Comparison of ENCODE assay signal across 23 mouse cellular contexts in the genomic region with DNA sequence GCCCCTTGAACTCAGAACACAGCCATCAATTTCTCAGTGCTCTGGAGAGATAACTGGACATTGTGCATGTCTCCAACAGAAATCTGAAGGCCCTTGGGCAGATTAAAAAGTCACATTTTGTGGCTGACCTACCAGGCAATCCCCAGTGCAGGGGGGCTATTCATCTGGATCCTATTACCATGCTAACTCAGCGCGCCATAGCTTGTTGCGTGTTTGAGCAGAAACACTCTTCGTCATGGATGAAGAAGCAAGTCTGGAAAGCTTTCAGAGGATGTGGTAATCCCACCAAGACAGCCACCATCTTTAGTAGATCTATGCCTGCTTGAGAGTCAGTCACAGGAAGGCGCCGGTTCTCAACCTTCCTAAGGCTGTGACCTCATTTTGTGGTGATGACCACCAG.
A peak's percentile ranks its signal among the peaks of the same experiment; 100 is the strongest.
DNase-seq lines count a peak whose midpoint lies in the region; ATAC-seq and TF ChIP-seq lines count a peak whose summit lies in the region.
"Had no signal": no experiment of that assay in that cellular context is flagged by ENCODE, and none has a peak within 500 bp of the region (broad histone marks: within the 10 kb centered on the region; RNA-seq: fewer than 3 reads in every experiment).

No protein-coding gene starts in this region.

- peak; percentile 40 for DNase-seq in embryonic facial prominence, embryonic 10.5 days (ENCODE audit: low spot score)
- peak; percentile 71 for DNase-seq in embryonic facial prominence, embryonic 11.5 days (ENCODE audit: low spot score)
- no peak for DNase-seq in limb, embryonic 10.5 days (ENCODE audit: low spot score)
- DNase-seq in stomach, postnatal 0 days (ENCODE audit: low spot score) = no peak
- DNase-seq in adrenal gland, postnatal 36 days = no peak
- DNase-seq: adrenal gland, adult 8-10 months; adrenal gland, postnatal 14 days; cerebellum, adult 11 months; cerebellum, adult 18-20 months; cerebellum, adult 8-10 months; cerebellum, adult 9-11 months; cerebellum, postnatal 14 days; cerebellum, postnatal 36 days; embryo, embryonic 11 days; forebrain, postnatal 0 days had no signal

- H3K9ac ChIP-seq in embryonic facial prominence, embryonic 11.5 days (replicated peaks; ENCODE audit: low read length) = no peak overlapping the region
- H3K9ac ChIP-seq in embryonic facial prominence, embryonic 13.5 days = no peak overlapping the region
- H3K9ac ChIP-seq in stomach, postnatal 0 days (ENCODE audit: low read length) = no peak overlapping the region
- no peak overlapping the region for H3K9ac ChIP-seq in hindbrain, embryonic 16.5 days (ENCODE audit: low read depth, low read length)
- H3K9ac ChIP-seq: forebrain, embryonic 13.5 days; forebrain, embryonic 15.5 days; forebrain, postnatal 0 days had no signal

- 65% methylated on average over 6 of the region's 6 CpGs for WGBS in embryonic facial prominence, embryonic 10.5 days
- 68% methylated on average over 6 of the region's 6 CpGs for WGBS in embryonic facial prominence, embryonic 11.5 days
- 36% methylated on average over 6 of the region's 6 CpGs for WGBS in embryonic facial prominence, embryonic 13.5 days
- WGBS in limb, embryonic 10.5 days = 82% methylated on average over 6 of the region's 6 CpGs
- WGBS in stomach, postnatal 0 days = 92% methylated on average over 6 of the region's 6 CpGs
- 96% methylated on average over 6 of the region's 6 CpGs for WGBS in hindbrain, embryonic 16.5 days

- peaks cover 43% of the 10 kb centered on the region for H3K4me1 ChIP-seq in embryonic facial prominence, embryonic 10.5 days
- peaks cover 3% of the 10 kb centered on the region; the same call in 1 of the 2 replicates for H3K4me1 ChIP-seq in embryonic facial prominence, embryonic 11.5 days (ENCODE audit: control insufficient read depth, insufficient read depth, low read length)
- peaks cover 27% of the 10 kb centered on the region for H3K4me1 ChIP-seq in embryonic facial prominence, embryonic 13.5 days
- H3K4me1 ChIP-seq in limb, embryonic 10.5 days = peaks cover 43% of the 10 kb centered on the region
- no peaks in the 10 kb centered on the region for H3K4me1 ChIP-seq in stomach, postnatal 0 days (replicated peaks; ENCODE audit: control insufficient read depth, insufficient read depth)
- peaks cover 4% of the 10 kb centered on the region; the same call in 1 of the 2 replicates for H3K4me1 ChIP-seq in hindbrain, embryonic 16.5 days (ENCODE audit: control insufficient read depth, insufficient read depth, low read depth, low read length)

- no peak overlapping the region for H3K27ac ChIP-seq in embryonic facial prominence, embryonic 10.5 days (replicated peaks)
- H3K27ac ChIP-seq in embryonic facial prominence, embryonic 11.5 days (replicated peaks; ENCODE audit: low read depth, low read length) = no peak overlapping the region
- H3K27ac ChIP-seq in embryonic facial prominence, embryonic 13.5 days = peak overlapping the region; percentile 29; the same call in 1 of the 2 replicates
- 0 out of 2 replicates have a peak overlapping the region, but pooled peaks have one; percentile 6 for H3K27ac ChIP-seq in limb, embryonic 10.5 days
- no peak overlapping the region for H3K27ac ChIP-seq in stomach, postnatal 0 days (replicated peaks)
- no peak overlapping the region for H3K27ac ChIP-seq in hindbrain, embryonic 16.5 days (ENCODE audit: low read depth, low read length)
- H3K27ac ChIP-seq: forebrain, embryonic 13.5 days; forebrain, embryonic 15.5 days had no signal

- H3K27me3 ChIP-seq in embryonic facial prominence, embryonic 10.5 days (replicated peaks; ENCODE audit: low read depth, poor library complexity, severe bottlenecking) = peaks cover 32% of the 10 kb centered on the region; the same call in 1 of the 2 replicates
- no peaks in the 10 kb centered on the region for H3K27me3 ChIP-seq in embryonic facial prominence, embryonic 11.5 days (ENCODE audit: control insufficient read depth, insufficient read depth, low read length)
- H3K27me3 ChIP-seq in embryonic facial prominence, embryonic 13.5 days = no peaks in the 10 kb centered on the region
- H3K27me3 ChIP-seq in limb, embryonic 10.5 days (ENCODE audit: low read depth, poor library complexity, severe bottlenecking) = peaks cover 8% of the 10 kb centered on the region; the same call in 1 of the 2 replicates
- H3K27me3 ChIP-seq in stomach, postnatal 0 days (ENCODE audit: control insufficient read depth, insufficient read depth, low read length) = no peaks in the 10 kb centered on the region
- no peaks in the 10 kb centered on the region for H3K27me3 ChIP-seq in hindbrain, embryonic 16.5 days (replicated peaks; ENCODE audit: control insufficient read depth, insufficient read depth, low read length)
- H3K27me3 ChIP-seq: CH12.LX; forebrain, embryonic 15.5 days had no signal

- H3K4me3 ChIP-seq in embryonic facial prominence, embryonic 10.5 days = no peak overlapping the region
- no peak overlapping the region for H3K4me3 ChIP-seq in embryonic facial prominence, embryonic 11.5 days (ENCODE audit: low read depth, low read length)
- H3K4me3 ChIP-seq in embryonic facial prominence, embryonic 13.5 days = no peak overlapping the region
- no peak overlapping the region for H3K4me3 ChIP-seq in limb, embryonic 10.5 days
- H3K4me3 ChIP-seq in stomach, postnatal 0 days (ENCODE audit: low read depth, low read length) = no peak overlapping the region
- H3K4me3 ChIP-seq in hindbrain, embryonic 16.5 days (ENCODE audit: low read length) = no peak overlapping the region
- H3K4me3 ChIP-seq: forebrain, embryonic 13.5 days; forebrain, embryonic 15.5 days had no signal

- H3K4me2 ChIP-seq in embryonic facial prominence, embryonic 11.5 days (ENCODE audit: low read depth, low read length) = no peak overlapping the region
- no peak overlapping the region for H3K4me2 ChIP-seq in embryonic facial prominence, embryonic 13.5 days
- no peak overlapping the region for H3K4me2 ChIP-seq in stomach, postnatal 0 days (replicated peaks; ENCODE audit: low read depth)
- H3K4me2 ChIP-seq in hindbrain, embryonic 16.5 days (ENCODE audit: low read length) = no peak overlapping the region
- H3K4me2 ChIP-seq: forebrain, embryonic 13.5 days; forebrain, embryonic 15.5 days had no signal

- no peak for TF ChIP-seq CTCF in stomach, postnatal 0 days (IDR thresholded peaks at IDR 0.05; ENCODE audit: low read depth)

- H3K36me3 ChIP-seq in embryonic facial prominence, embryonic 10.5 days (replicated peaks) = no peaks in the 10 kb centered on the region
- H3K36me3 ChIP-seq in embryonic facial prominence, embryonic 11.5 days (replicated peaks; ENCODE audit: control insufficient read depth, insufficient read depth, low read depth, low read length) = no peaks in the 10 kb centered on the region
- H3K36me3 ChIP-seq in embryonic facial prominence, embryonic 13.5 days = no peaks in the 10 kb centered on the region
- H3K36me3 ChIP-seq in limb, embryonic 10.5 days = no peaks in the 10 kb centered on the region
- H3K36me3 ChIP-seq in stomach, postnatal 0 days (ENCODE audit: control insufficient read depth, insufficient read depth, low read length) = no peaks in the 10 kb centered on the region
- H3K36me3 ChIP-seq in hindbrain, embryonic 16.5 days (ENCODE audit: control insufficient read depth, insufficient read depth, low read length) = no peaks in the 10 kb centered on the region
- H3K36me3 ChIP-seq: forebrain, embryonic 15.5 days; G1E had no signal

- ATAC-seq in embryonic facial prominence, embryonic 11.5 days (replicated peaks; ENCODE audit: insufficient number of reproducible peaks, low FRiP score, low TSS enrichment, low read depth) = no peak
- no peak for ATAC-seq in embryonic facial prominence, embryonic 13.5 days (ENCODE audit: insufficient number of reproducible peaks, insufficient read depth, low FRiP score, low TSS enrichment, low read depth)
- ATAC-seq in stomach, postnatal 0 days (ENCODE audit: low FRiP score, low TSS enrichment) = no peak
- no peak for ATAC-seq in hindbrain, embryonic 16.5 days
- ATAC-seq: activated CD4-positive, CD25-positive, alpha-beta regulatory T cell, adult 4 months; forebrain, embryonic 13.5 days; forebrain, embryonic 15.5 days; forebrain, postnatal 0 days; Patski had no signal

- TF ChIP-seq EP300 in stomach, postnatal 0 days (optimal IDR thresholded peaks at IDR 0.05) = no peak

- no peaks in the 10 kb centered on the region for H3K9me3 ChIP-seq in embryonic facial prominence, embryonic 10.5 days
- H3K9me3 ChIP-seq in embryonic facial prominence, embryonic 11.5 days (replicated peaks; ENCODE audit: control insufficient read depth, low read length) = no peaks in the 10 kb centered on the region
- H3K9me3 ChIP-seq in embryonic facial prominence, embryonic 13.5 days = no peaks in the 10 kb centered on the region
- no peaks in the 10 kb centered on the region for H3K9me3 ChIP-seq in limb, embryonic 10.5 days (replicated peaks)
- H3K9me3 ChIP-seq in stomach, postnatal 0 days (ENCODE audit: control insufficient read depth, low read length) = no peaks in the 10 kb centered on the region
- H3K9me3 ChIP-seq in hindbrain, embryonic 16.5 days (ENCODE audit: control insufficient read depth, low read length) = no peaks in the 10 kb centered on the region
- H3K9me3 ChIP-seq: forebrain, embryonic 13.5 days; forebrain, embryonic 15.5 days had no signal

Comparison
In these comparisons a context has a peak if more than half of its experiments do, and no peak if none do; other contexts are left out.
1. H3K27ac ChIP-seq: peak in embryonic facial prominence, embryonic 13.5 days (single experiment) and limb, embryonic 10.5 days (single experiment); none in embryonic facial prominence, embryonic 10.5 days (single experiment), embryonic facial prominence, embryonic 11.5 days (single experiment), stomach, postnatal 0 days (single experiment) and hindbrain, embryonic 16.5 days (single experiment).
2. DNase-seq: peak in embryonic facial prominence, embryonic 10.5 days (single experiment) and embryonic facial prominence, embryonic 11.5 days (single experiment); none in limb, embryonic 10.5 days (single experiment), stomach, postnatal 0 days (single experiment) and adrenal gland, postnatal 36 days (0 of 2).